Mouse (Mus musculus) lung, postnatal 0 days (tissue): ENCODE results near the gene Srpk2.

Experiments used
- CTCF ChIP-seq: IDR thresholded peaks from 2 replicates; pipeline ENCODE4 v1.5.1; 2016; ENCODE audit warnings: antibody characterized with exemption, mild to moderate bottlenecking
- EP300 ChIP-seq: IDR thresholded peaks from 2 replicates; pipeline ENCODE4 v1.6.1; 2016; ENCODE audit warnings: antibody characterized with exemption, mild to moderate bottlenecking, control low read depth

DNA sequence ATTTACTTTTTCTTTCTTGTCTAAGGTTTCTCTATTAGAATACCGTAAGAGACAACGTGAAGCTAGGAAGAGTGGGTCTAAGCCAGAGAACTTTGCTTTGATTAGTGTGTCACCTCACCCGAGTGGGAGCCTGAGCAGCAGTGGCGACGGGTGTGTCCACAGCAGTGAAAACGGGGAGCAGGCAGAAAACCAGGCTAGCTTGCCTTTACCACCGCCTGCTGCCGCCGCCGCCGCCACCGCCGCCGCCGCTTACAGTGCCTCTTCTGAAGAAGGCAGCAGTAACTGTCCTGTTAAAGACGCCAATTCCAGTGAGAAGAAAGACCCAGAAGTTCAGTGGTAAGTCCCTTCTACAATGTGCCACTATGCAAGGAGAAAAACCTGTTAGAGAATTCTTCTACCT is 185.2 kb downstream of the Srpk2 start:
- TF ChIP-seq CTCF (no peak), EP300 (no peak)
